Mouse (Mus musculus): ENCODE data around the gene Rtn4r. TPM values are rescaled to one million over a fixed set of nuclear protein-coding genes. Genes with fewer than 3 reads are reported as not detected.

The Rtn4r gene
- total and polyA plus RNA-seq, 2 experiments from 2014 or later: 1.5 to 1.9 TPM

- 74% methylated on average over 5 of the region's 5 CpGs for WGBS
- no peak overlapping the region for H3K27ac ChIP-seq (ENCODE audit: low read depth)
- H3K36me3 ChIP-seq (replicated peaks; ENCODE audit: control insufficient read depth, insufficient read depth, low read length): no peaks in the 10 kb centered on the region
- no peak for DNase-seq (ENCODE audit: low spot score)
- no peak overlapping the region for H3K4me3 ChIP-seq (ENCODE audit: low read depth, low read length)
- H3K4me1 ChIP-seq (ENCODE audit: control insufficient read depth, insufficient read depth): 0 out of 2 replicates have a peak, but pooled peaks cover 8% of the 10 kb centered on the region
- no peak overlapping the region for H3K4me2 ChIP-seq (ENCODE audit: low read depth, low read length)
- TF ChIP-seq CTCF (IDR thresholded peaks at IDR 0.05; ENCODE audit: low read depth) (no peak), EP300 (IDR thresholded peaks at IDR 0.05; ENCODE audit: low read depth) (no peak)
- ATAC-seq (ENCODE audit: insufficient read depth, low read depth): no peak
- no peak overlapping the region for H3K9ac ChIP-seq (replicated peaks; ENCODE audit: low read depth, low read length)
- peaks cover 14% of the 10 kb centered on the region; the same call in 1 of the 2 replicates for H3K27me3 ChIP-seq (ENCODE audit: control insufficient read depth, insufficient read depth, low read length)
- no peaks in the 10 kb centered on the region for H3K9me3 ChIP-seq (replicated peaks; ENCODE audit: control insufficient read depth, low read length)
Measured at GRCm38 (mm10) chr16:18133133-18133920, 5.9 kb downstream of the Rtn4r start.

GRCm38 (mm10) chr16:18135196-18135595, 7.8 kb downstream of the Rtn4r start:
- Histone ChIP-seq H3K27ac (ENCODE audit: low read depth) (no peak overlapping the region), H3K4me2 (ENCODE audit: low read depth, low read length) (no peak overlapping the region), H3K36me3 (replicated peaks; ENCODE audit: control insufficient read depth, insufficient read depth, low read length) (no peaks in the 10 kb centered on the region), H3K4me1 (ENCODE audit: control insufficient read depth, insufficient read depth) (0 out of 2 replicates have a peak, but pooled peaks cover 8% of the 10 kb centered on the region), H3K9me3 (replicated peaks; ENCODE audit: control insufficient read depth, low read length) (no peaks in the 10 kb centered on the region), H3K9ac (replicated peaks; ENCODE audit: low read depth, low read length) (no peak overlapping the region), H3K4me3 (ENCODE audit: low read depth, low read length) (no peak overlapping the region), H3K27me3 (ENCODE audit: control insufficient read depth, insufficient read depth, low read length) (no peaks in the 10 kb centered on the region)
- TF ChIP-seq CTCF (IDR thresholded peaks at IDR 0.05; ENCODE audit: low read depth): no peak
- ATAC-seq (ENCODE audit: insufficient read depth, low read depth) (peak; percentile 57; the same call in 1 of the 2 replicates), DNase-seq (ENCODE audit: low spot score) (peak; percentile 22)
- 47% methylated on average over 5 of the region's 5 CpGs for WGBS

- no peak for ATAC-seq (ENCODE audit: insufficient read depth, low read depth)
- Histone ChIP-seq H3K4me1 (ENCODE audit: control insufficient read depth, insufficient read depth) (0 out of 2 replicates have a peak, but pooled peaks cover 8% of the 10 kb centered on the region), H3K9me3 (replicated peaks; ENCODE audit: control insufficient read depth, low read length) (no peaks in the 10 kb centered on the region), H3K27ac (ENCODE audit: low read depth) (no peak overlapping the region), H3K36me3 (replicated peaks; ENCODE audit: control insufficient read depth, insufficient read depth, low read length) (no peaks in the 10 kb centered on the region), H3K9ac (replicated peaks; ENCODE audit: low read depth, low read length) (no peak overlapping the region), H3K4me2 (ENCODE audit: low read depth, low read length) (no peak overlapping the region), H3K4me3 (ENCODE audit: low read depth, low read length) (no peak overlapping the region), H3K27me3 (ENCODE audit: control insufficient read depth, insufficient read depth, low read length) (no peaks in the 10 kb centered on the region)
- 74% methylated on average over 7 of the region's 7 CpGs for WGBS
- no peak for TF ChIP-seq CTCF (IDR thresholded peaks at IDR 0.05; ENCODE audit: low read depth)
- no peak for TF ChIP-seq EP300 (IDR thresholded peaks at IDR 0.05; ENCODE audit: low read depth)
- no peak for DNase-seq (ENCODE audit: low spot score)
Measured at GRCm38 (mm10) chr16:18136015-18136414, 8.6 kb downstream of the Rtn4r start.

- 0 out of 2 replicates have a peak, but pooled peaks cover 9% of the 10 kb centered on the region for H3K4me1 ChIP-seq (ENCODE audit: control insufficient read depth, insufficient read depth)
- DNase-seq (ENCODE audit: low spot score) (peak; percentile 63), ATAC-seq (ENCODE audit: insufficient read depth, low read depth) (peak; percentile 75)
- TF ChIP-seq EP300 (IDR thresholded peaks at IDR 0.05; ENCODE audit: low read depth) (no peak), CTCF (IDR thresholded peaks at IDR 0.05; ENCODE audit: low read depth) (no peak)
- H3K27ac ChIP-seq (ENCODE audit: low read depth): no peak overlapping the region
- H3K9ac ChIP-seq (replicated peaks; ENCODE audit: low read depth, low read length): no peak overlapping the region
- 23% methylated on average over 8 of the region's 8 CpGs for WGBS
- 0 out of 2 replicates have a peak, but pooled peaks cover 8% of the 10 kb centered on the region for H3K27me3 ChIP-seq (ENCODE audit: control insufficient read depth, insufficient read depth, low read length)
- no peaks in the 10 kb centered on the region for H3K36me3 ChIP-seq (replicated peaks; ENCODE audit: control insufficient read depth, insufficient read depth, low read length)
- no peak overlapping the region for H3K4me3 ChIP-seq (ENCODE audit: low read depth, low read length)
- no peak overlapping the region for H3K4me2 ChIP-seq (ENCODE audit: low read depth, low read length)
- no peaks in the 10 kb centered on the region for H3K9me3 ChIP-seq (replicated peaks; ENCODE audit: control insufficient read depth, low read length)
Measured at GRCm38 (mm10) chr16:18144201-18144600, 16.8 kb downstream of the Rtn4r start.

GRCm38 (mm10) chr16:18145341-18145867, 18.0 kb downstream of the Rtn4r start:
- H3K4me2 ChIP-seq (ENCODE audit: low read depth, low read length): no peak overlapping the region
- no peak overlapping the region for H3K9ac ChIP-seq (replicated peaks; ENCODE audit: low read depth, low read length)
- ATAC-seq (ENCODE audit: insufficient read depth, low read depth) (no peak), DNase-seq (ENCODE audit: low spot score) (no peak)
- no peak overlapping the region for H3K27ac ChIP-seq (ENCODE audit: low read depth)
- no peak overlapping the region for H3K4me3 ChIP-seq (ENCODE audit: low read depth, low read length)
- WGBS: 83% methylated on average over 5 of the region's 6 CpGs
- no peaks in the 10 kb centered on the region for H3K9me3 ChIP-seq (replicated peaks; ENCODE audit: control insufficient read depth, low read length)
- no peaks in the 10 kb centered on the region for H3K36me3 ChIP-seq (replicated peaks; ENCODE audit: control insufficient read depth, insufficient read depth, low read length)
- TF ChIP-seq CTCF (IDR thresholded peaks at IDR 0.05; ENCODE audit: low read depth) (no peak), EP300 (IDR thresholded peaks at IDR 0.05; ENCODE audit: low read depth) (no peak)
- H3K27me3 ChIP-seq (ENCODE audit: control insufficient read depth, insufficient read depth, low read length): 0 out of 2 replicates have a peak, but pooled peaks cover 8% of the 10 kb centered on the region
- H3K4me1 ChIP-seq (ENCODE audit: control insufficient read depth, insufficient read depth): 0 out of 2 replicates have a peak, but pooled peaks cover 9% of the 10 kb centered on the region
